Mouse (Mus musculus) kidney, postnatal 14 days (tissue): Measurements from ENCODE around the gene Sf1.

ENCODE experiments used
- DNase-seq: peaks from one replicate; pipeline ENCODE4 v3.0.0; 2022; ENCODE audit warnings: mixed read lengths

The Sf1 gene

GRCm38 (mm10) chr19:6376255-6376564 lies 12.7 kb downstream of the Sf1 start:
- peak; percentile 53 for DNase-seq

DNA sequence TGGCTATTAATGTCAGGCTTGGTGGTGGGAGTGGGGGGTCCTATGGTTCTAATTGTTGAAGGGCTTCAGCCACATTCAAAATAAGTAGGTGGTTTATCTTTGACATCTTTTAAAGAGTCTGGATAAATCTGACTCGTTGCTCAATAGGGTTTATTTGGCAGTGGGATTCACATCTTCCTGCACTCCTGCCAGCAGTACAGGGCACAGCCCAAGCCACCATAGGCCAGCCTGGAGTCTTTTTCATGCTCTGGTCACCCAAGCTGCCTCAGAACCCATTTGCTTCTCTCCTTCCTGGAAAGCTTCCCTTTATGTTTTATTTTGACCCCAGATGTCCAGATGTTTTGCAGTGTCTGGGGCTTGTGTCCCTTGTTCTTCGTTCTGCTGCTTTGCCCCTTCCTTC lies 13.2 kb downstream of the Sf1 start:
- no peak for DNase-seq

GRCm38 (mm10) chr19:6377327-6378040 lies 14.0 kb downstream of the Sf1 start:
- DNase-seq: no peak

DNA sequence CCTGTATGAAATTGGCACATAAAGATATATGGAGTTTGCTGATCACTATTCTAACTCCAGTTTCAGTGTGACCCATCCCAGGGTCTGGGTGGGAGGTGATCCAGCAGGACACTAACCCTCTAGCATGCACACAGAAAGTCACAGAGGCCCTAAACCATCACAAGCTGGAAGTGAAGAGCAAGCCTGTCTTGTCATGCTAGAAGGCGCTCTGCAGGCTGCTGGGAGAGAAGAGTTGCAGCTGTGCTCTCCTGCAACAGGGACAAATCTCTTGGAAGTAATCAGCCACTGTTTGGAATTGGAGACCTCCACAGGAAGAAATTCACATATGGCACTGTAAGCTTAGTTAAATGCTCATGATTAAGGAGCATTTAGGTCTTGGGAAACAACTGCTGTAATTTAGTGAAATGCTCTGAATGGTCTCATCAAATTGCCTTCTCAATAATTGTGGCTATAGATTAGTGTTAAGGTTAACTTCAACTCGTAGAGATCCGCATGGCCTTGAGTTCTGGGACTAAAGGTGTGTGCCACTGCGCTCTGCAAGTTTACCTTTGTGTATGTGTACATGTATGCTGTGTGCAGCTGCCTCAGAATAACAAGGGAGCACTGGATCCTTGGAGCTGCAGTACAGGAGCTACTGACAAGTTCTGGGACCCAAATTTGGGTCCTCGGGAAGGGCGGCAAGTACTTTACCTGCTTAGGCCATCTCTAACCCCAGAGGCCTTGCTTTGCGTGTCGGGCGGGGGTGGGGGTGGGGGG lies 17.1 kb downstream of the Sf1 start:
- DNase-seq: no peak

GRCm38 (mm10) chr19:6381238-6381637 lies 17.7 kb downstream of the Sf1 start:
- DNase-seq: no peak

GRCm38 (mm10) chr19:6382323-6382924 lies 18.9 kb downstream of the Sf1 start:
- DNase-seq: no peak

- no peak for DNase-seq
Observed at GRCm38 (mm10) chr19:6383470-6383869, 20.0 kb downstream of the Sf1 start.

GRCm38 (mm10) chr19:6384128-6384527 lies 20.6 kb downstream of the Sf1 start, which contains the start of gene Pygm:
TSS of gene Pygm (plus strand) at chr19:6384399.
- DNase-seq: peak; percentile 85

- no peak for DNase-seq
Observed at GRCm38 (mm10) chr19:6384954-6385353, 21.5 kb downstream of the Sf1 start.

- no peak for DNase-seq
Observed at GRCm38 (mm10) chr19:6385419-6385818, 21.9 kb downstream of the Sf1 start.

- DNase-seq: no peak
Observed at GRCm38 (mm10) chr19:6385821-6386220, 22.3 kb downstream of the Sf1 start.

DNA sequence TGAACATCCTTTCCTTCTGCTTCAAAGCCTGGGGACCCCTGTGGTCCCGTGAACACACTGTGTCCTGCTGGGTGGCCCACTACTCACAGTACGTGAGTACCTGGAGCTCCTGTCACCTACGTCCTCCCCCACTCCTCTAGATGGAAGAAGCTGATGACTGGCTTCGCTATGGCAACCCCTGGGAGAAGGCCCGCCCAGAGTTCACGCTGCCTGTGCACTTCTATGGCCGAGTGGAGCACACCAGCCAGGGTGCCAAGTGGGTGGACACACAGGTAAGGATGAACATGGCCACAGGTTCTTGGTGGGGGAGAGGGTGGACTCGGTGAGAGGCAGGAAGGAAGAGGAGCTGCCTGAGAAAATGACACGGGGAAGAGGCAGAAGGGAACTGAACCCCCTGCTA lies 22.7 kb downstream of the Sf1 start:
- DNase-seq: no peak

GRCm38 (mm10) chr19:6388006-6388405 lies 24.5 kb downstream of the Sf1 start:
- DNase-seq: no peak

GRCm38 (mm10) chr19:6389803-6390202 lies 26.3 kb downstream of the Sf1 start:
- no peak for DNase-seq

GRCm38 (mm10) chr19:6390251-6390650 lies 26.8 kb downstream of the Sf1 start:
- no peak for DNase-seq

DNA sequence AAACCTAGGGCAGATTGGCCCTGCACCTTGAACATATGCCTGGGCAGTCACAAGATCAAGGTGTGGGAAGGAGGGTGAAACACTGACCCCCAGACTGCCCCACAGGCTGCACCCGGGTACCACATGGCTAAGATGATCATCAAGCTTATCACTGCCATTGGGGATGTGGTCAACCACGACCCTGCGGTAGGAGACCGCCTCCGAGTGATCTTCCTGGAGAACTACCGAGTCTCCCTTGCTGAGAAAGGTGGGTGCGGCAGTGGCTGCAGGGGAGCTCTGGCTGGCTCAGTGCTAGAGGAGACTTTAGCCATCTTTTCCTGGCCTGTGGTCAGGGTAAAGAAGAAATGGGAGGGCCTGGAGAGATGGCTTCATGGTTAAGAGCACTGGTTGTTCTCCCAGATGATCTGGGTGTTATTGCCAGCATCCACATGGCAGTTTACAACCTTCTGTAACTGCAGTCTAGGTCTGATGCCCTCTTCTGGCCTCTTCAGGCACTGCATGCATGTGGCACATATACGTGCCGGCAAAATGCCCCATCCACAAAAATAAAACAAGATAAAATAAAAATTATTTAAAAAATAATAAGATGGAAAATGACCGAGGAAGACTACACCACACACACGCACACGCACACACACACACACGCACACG lies 29.4 kb downstream of the Sf1 start:
- DNase-seq: no peak

DNA sequence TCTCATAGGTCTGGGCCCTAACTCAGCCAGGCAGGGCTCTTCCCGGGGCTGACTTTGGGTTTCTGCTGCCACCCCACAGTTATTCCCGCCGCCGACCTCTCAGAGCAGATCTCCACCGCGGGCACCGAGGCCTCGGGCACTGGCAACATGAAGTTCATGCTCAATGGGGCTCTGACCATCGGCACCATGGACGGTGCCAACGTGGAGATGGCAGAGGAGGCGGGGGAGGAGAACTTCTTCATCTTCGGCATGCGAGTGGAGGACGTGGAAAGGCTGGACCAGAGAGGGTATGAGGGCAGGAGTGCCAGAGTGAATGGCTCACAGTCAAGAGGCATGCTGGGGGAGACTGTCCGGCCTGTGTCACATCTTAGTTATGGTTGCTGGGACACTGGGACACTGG lies 30.1 kb downstream of the Sf1 start:
- no peak for DNase-seq

DNA sequence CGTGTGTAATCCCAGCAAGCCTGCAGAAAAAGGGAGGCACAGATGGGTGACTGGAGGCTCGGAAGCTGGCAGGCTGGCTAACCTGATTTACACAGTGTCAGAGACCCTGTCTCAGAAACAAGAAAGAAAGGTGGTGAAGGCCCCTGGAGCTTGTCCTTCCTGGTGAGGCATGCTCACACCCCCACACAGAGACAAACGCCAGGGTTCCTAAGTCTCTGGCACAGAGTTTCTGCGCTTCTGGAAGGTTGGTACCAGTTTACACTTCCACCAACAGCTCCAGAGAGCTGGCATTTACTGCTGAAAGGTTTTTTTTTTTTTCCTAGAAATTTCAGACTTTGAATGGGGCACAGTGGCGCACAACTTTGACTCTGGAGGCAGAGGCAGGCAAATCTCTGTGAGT lies 32.7 kb downstream of the Sf1 start:
- no peak for DNase-seq

DNA sequence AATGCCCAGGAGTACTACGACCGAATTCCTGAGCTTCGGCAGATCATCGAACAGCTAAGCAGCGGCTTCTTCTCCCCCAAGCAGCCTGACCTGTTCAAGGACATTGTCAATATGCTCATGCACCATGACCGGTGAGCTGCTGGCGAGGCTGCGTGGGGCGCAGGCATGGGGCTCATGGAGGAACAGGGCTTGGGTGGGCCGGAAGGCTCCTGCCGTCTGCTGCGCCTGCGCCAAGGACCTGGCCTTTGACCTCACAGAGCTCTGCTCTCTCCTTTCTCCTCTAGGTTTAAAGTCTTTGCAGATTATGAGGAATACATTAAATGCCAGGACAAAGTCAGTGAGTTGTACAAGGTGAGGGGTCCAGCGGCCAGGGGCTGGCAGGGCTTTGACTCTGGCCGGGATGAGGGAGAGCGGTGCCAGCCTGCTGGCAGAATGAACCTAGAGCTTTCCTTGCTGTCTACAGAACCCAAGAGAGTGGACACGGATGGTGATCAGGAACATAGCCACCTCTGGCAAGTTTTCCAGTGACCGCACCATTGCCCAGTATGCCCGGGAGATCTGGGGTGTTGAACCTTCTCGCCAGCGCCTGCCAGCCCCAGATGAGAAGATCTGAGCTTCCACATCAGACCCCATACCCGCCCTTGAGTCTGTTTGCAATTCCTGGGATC lies 34.2 kb downstream of the Sf1 start:
- peak; percentile 34 for DNase-seq

GRCm38 (mm10) chr19:6398447-6399284 lies 35.2 kb downstream of the Sf1 start:
- peak; percentile 82 for DNase-seq

- peak; percentile 82 for DNase-seq
Observed at GRCm38 (mm10) chr19:6399285-6400095, 36.0 kb downstream of the Sf1 start, which contains the start of gene Rasgrp2. TSS of gene Rasgrp2 (plus strand) at chr19:6399340.
